Mouse (Mus musculus): ENCODE data around the gene Gsdma.

GRCm38 (mm10) chr11:98723098-98723497 lies 58.9 kb downstream of the Gsdma start:
- TF ChIP-seq POLR2A (IDR thresholded peaks at IDR 0.05; ENCODE audit: borderline replicate concordance, low read depth, low read length) = no peak
- no peak for TF ChIP-seq CTCF (IDR thresholded peaks at IDR 0.05; ENCODE audit: low read depth, low read length)
